9 mouse cellular contexts compared by ENCODE assay signal in genomic region chr16:20213591-20214226, GRCm38 (mm10). TPM values are rescaled to one million over a fixed set of nuclear protein-coding genes. Genes with fewer than 3 reads are reported as not detected.
DNase-seq lines count a peak whose midpoint lies in the region; ATAC-seq and TF ChIP-seq lines count a peak whose summit lies in the region.
"Had no signal": no experiment of that assay in that cellular context is flagged by ENCODE, and none has a peak within 500 bp of the region (broad histone marks: within the 10 kb centered on the region; RNA-seq: fewer than 3 reads in every experiment).

No protein-coding gene starts in this region.

- H3K27ac ChIP-seq in heart, embryonic 11.5 days (ENCODE audit: low read depth, low read length): no peak overlapping the region
- no peak overlapping the region for H3K27ac ChIP-seq in limb, embryonic 15.5 days
- no peak overlapping the region for H3K27ac ChIP-seq in stomach, postnatal 0 days (replicated peaks)
- H3K27ac ChIP-seq: limb, embryonic 12.5 days had no signal

- DNase-seq in heart, adult 8-10 months (ENCODE audit: low spot score): peak; percentile 16
- DNase-seq in 3T3-L1 (ENCODE audit: low read depth, low spot score) (peak; percentile 87), MN1 (ENCODE audit: low spot score) (peak; percentile 60)
- peak; percentile 69 for DNase-seq in cerebellum, adult 9-10 months
- DNase-seq in heart, postnatal 4 days: peak; percentile 70
- DNase-seq in stomach, postnatal 0 days (ENCODE audit: low spot score): peak; percentile 50

- 87% methylated on average over 3 of the region's 3 CpGs for WGBS in heart, embryonic 11.5 days (ENCODE audit: insufficient replicate concordance)
- WGBS in limb, embryonic 15.5 days: 79% methylated on average over 3 of the region's 3 CpGs
- WGBS in stomach, postnatal 0 days: 81% methylated on average over 3 of the region's 3 CpGs

- H3K4me2 ChIP-seq in heart, embryonic 11.5 days: no peak overlapping the region
- no peak overlapping the region for H3K4me2 ChIP-seq in limb, embryonic 15.5 days
- H3K4me2 ChIP-seq in stomach, postnatal 0 days (replicated peaks; ENCODE audit: low read depth): no peak overlapping the region
- H3K4me2 ChIP-seq: limb, embryonic 12.5 days had no signal

- no peaks in the 10 kb centered on the region for H3K27me3 ChIP-seq in heart, embryonic 11.5 days (ENCODE audit: control insufficient read depth, insufficient read depth, low read length)
- no peaks in the 10 kb centered on the region for H3K27me3 ChIP-seq in limb, embryonic 15.5 days
- H3K27me3 ChIP-seq in stomach, postnatal 0 days (ENCODE audit: control insufficient read depth, insufficient read depth, low read length): no peaks in the 10 kb centered on the region
- H3K27me3 ChIP-seq: limb, embryonic 12.5 days had no signal

- no peak; the same call in 1 of the 2 replicates for ATAC-seq in heart, embryonic 11.5 days (replicated peaks; ENCODE audit: insufficient number of reproducible peaks, low FRiP score, low TSS enrichment)
- ATAC-seq in limb, embryonic 15.5 days (ENCODE audit: insufficient number of reproducible peaks, low FRiP score, low TSS enrichment, low read depth): 0 out of 2 replicates have a peak, but pooled peaks have one; percentile 55
- peak; percentile 42; the same call in 1 of the 2 replicates for ATAC-seq in stomach, postnatal 0 days (ENCODE audit: low FRiP score, low TSS enrichment)

- no peak overlapping the region for H3K4me3 ChIP-seq in heart, embryonic 11.5 days (ENCODE audit: low read depth, low read length)
- H3K4me3 ChIP-seq in limb, embryonic 15.5 days: no peak overlapping the region
- H3K4me3 ChIP-seq in stomach, postnatal 0 days (ENCODE audit: low read depth, low read length): no peak overlapping the region
- H3K4me3 ChIP-seq: limb, embryonic 12.5 days had no signal

- no peaks in the 10 kb centered on the region for H3K4me1 ChIP-seq in heart, embryonic 11.5 days (ENCODE audit: control insufficient read depth, insufficient read depth, low read length)
- no peaks in the 10 kb centered on the region for H3K4me1 ChIP-seq in limb, embryonic 15.5 days
- no peaks in the 10 kb centered on the region for H3K4me1 ChIP-seq in stomach, postnatal 0 days (replicated peaks; ENCODE audit: control insufficient read depth, insufficient read depth)
- H3K4me1 ChIP-seq: limb, embryonic 12.5 days had no signal

- peaks cover 33% of the 10 kb centered on the region for H3K36me3 ChIP-seq in heart, embryonic 11.5 days (ENCODE audit: control insufficient read depth, insufficient read depth, low read length)
- peaks cover 82% of the 10 kb centered on the region for H3K36me3 ChIP-seq in limb, embryonic 15.5 days
- H3K36me3 ChIP-seq in stomach, postnatal 0 days (ENCODE audit: control insufficient read depth, insufficient read depth, low read length): peaks cover 23% of the 10 kb centered on the region

- H3K9ac ChIP-seq in heart, embryonic 11.5 days (ENCODE audit: low read depth, low read length): no peak overlapping the region
- no peak overlapping the region for H3K9ac ChIP-seq in limb, embryonic 15.5 days
- no peak overlapping the region for H3K9ac ChIP-seq in stomach, postnatal 0 days (ENCODE audit: low read length)
- H3K9ac ChIP-seq: limb, embryonic 12.5 days had no signal

- no peaks in the 10 kb centered on the region for H3K9me3 ChIP-seq in heart, embryonic 11.5 days (replicated peaks; ENCODE audit: control insufficient read depth, low read length)
- no peaks in the 10 kb centered on the region for H3K9me3 ChIP-seq in limb, embryonic 15.5 days
- H3K9me3 ChIP-seq in stomach, postnatal 0 days (ENCODE audit: control insufficient read depth, low read length): no peaks in the 10 kb centered on the region
- H3K9me3 ChIP-seq: limb, embryonic 12.5 days had no signal

- peak; percentile 87 for TF ChIP-seq CTCF in stomach, postnatal 0 days (IDR thresholded peaks at IDR 0.05; ENCODE audit: low read depth)

- TF ChIP-seq EP300 in stomach, postnatal 0 days (optimal IDR thresholded peaks at IDR 0.05): no peak

RNA-seq across cellular contexts. Expression of gene Map6d1, which starts 27.4 kb away (rescaled TPM):
- 1 to 10 TPM; 1.2 to 1.8 (median 1.4) TPM for total RNA-seq in heart, adult 8-10 months (2022)
- polyA plus RNA-seq in heart, embryonic 11.5 days (2014; fragmentation: Nextera tagmentation; extraction: Ambion mirVana): 1.8 TPM in 2 replicates
- 1 to 10 TPM; 1.5 TPM for total RNA-seq in heart, postnatal 4 days (2021)
- polyA plus RNA-seq in limb, embryonic 15.5 days (2015; fragmentation: Nextera tagmentation; extraction: Ambion mirVana): 0.60 and 0.68 TPM in 2 replicates
- 0.11 and 0.25 TPM in 2 replicates for polyA plus RNA-seq in stomach, postnatal 0 days (2015; fragmentation: Nextera tagmentation; extraction: Ambion mirVana)

Comparison
In these comparisons a context has a peak if more than half of its experiments do, and no peak if none do; other contexts are left out.
1. DNase-seq: peak in every context shown above with its lines; median percentile 87 in 3T3-L1; 70 in heart, postnatal 4 days; 69 in cerebellum, adult 9-10 months; 60 in MN1; 50 in stomach, postnatal 0 days; 16 in heart, adult 8-10 months.